Mouse (Mus musculus) intestine, embryonic 14.5 days (tissue): ENCODE measurements around the gene Timeless. TPM values are rescaled to one million over a fixed set of nuclear protein-coding genes. Genes with fewer than 3 reads are reported as not detected.

Source experiments
- ATAC-seq: fragments of 200-750 bp; cut with Nextera tagmentation; replicated peaks from 2 replicates; pipeline ENCODE4 v1.8.0; 2017; ENCODE audit warnings: low read depth, moderate number of reproducible peaks, moderate TSS enrichment, moderate library complexity; ENCODE audit not compliant: low FRiP score, low TSS enrichment
- DNase-seq: peaks from one replicate; pipeline ENCODE4 v3.0.0-alpha.2; 2018; ENCODE audit warnings: low spot score
- H3K27ac ChIP-seq: fragments of 300-500 bp; sonication (generic); 2 replicates; pipeline ENCODE4 v1.5.1; 2014; ENCODE audit warnings: low read depth, mild to moderate bottlenecking, control low read depth
- H3K27me3 ChIP-seq: fragments of 300-500 bp; sonication (generic); replicated peaks from 2 replicates; pipeline ENCODE4 v1.6.1; 2014; ENCODE audit warnings: low read length, control low read depth; ENCODE audit not compliant: control insufficient read depth, insufficient read depth
- H3K36me3 ChIP-seq: fragments of 300-500 bp; sonication (generic); 2 replicates; pipeline ENCODE4 v1.6.1; 2014; ENCODE audit warnings: low read length, control low read depth; ENCODE audit not compliant: control insufficient read depth, insufficient read depth
- H3K4me1 ChIP-seq: fragments of 300-500 bp; sonication (generic); replicated peaks from 2 replicates; pipeline ENCODE4 v1.6.1; 2014; ENCODE audit warnings: low read length, control low read depth, mixed read lengths; ENCODE audit not compliant: control insufficient read depth, insufficient read depth
- H3K4me2 ChIP-seq: fragments of 300-500 bp; sonication (generic); 2 replicates; pipeline ENCODE4 v1.6.1; 2014; ENCODE audit warnings: low read length
- H3K4me3 ChIP-seq: fragments of 300-500 bp; sonication (generic); 2 replicates; pipeline ENCODE4 v1.5.1; 2014; ENCODE audit warnings: low read depth, low read length, control low read depth, mixed read lengths
- H3K9ac ChIP-seq: fragments of 300-500 bp; sonication (generic); 2 replicates; pipeline ENCODE4 v1.6.1; 2014; ENCODE audit warnings: mild to moderate bottlenecking, low read length
- H3K9me3 ChIP-seq: fragments of 300-500 bp; sonication (generic); 2 replicates; pipeline ENCODE4 v1.6.1; 2016; ENCODE audit warnings: low read length, control low read depth; ENCODE audit not compliant: control insufficient read depth
- WGBS: fragments of 180-500 bp; shearing (Covaris S2); extraction: QIAGEN DNeasy Blood & Tissue Kit; methylation state at CpG from one replicate; pipeline ENCODE4 v1.1.7; 2014; 5-methylcytosine and 5-hydroxymethylcytosine counted together
- polyA plus RNA-seq: library from polyadenylated mRNA; unstranded; fragments of >200 nt; fragmentation: Nextera tagmentation; extraction: Ambion mirVana; gene quantifications from 2 replicates; pipeline ENCODE4 v1.2.1, GENCODE M21; 2014

Gene Timeless
- polyA plus RNA-seq, 1 experiment from 2014 or later: 59.5 TPM

- no peak overlapping the region for H3K4me3 ChIP-seq
- H3K9me3 ChIP-seq: no peaks in the 10 kb centered on the region
- H3K36me3 ChIP-seq: peaks cover 44% of the 10 kb centered on the region
- no peaks in the 10 kb centered on the region; the same call in 1 of the 2 replicates for H3K4me1 ChIP-seq
- DNase-seq: no peak
- no peaks in the 10 kb centered on the region for H3K27me3 ChIP-seq
- 83% methylated on average over 15 of the region's 15 CpGs for WGBS
- H3K4me2 ChIP-seq: no peak overlapping the region
- H3K9ac ChIP-seq: no peak overlapping the region
- no peak overlapping the region for H3K27ac ChIP-seq
- ATAC-seq: no peak
Measured at GRCm38 (mm10) chr10:128237807-128238480, 6.1 kb downstream of the Timeless start.

- 93% methylated on average over 4 of the region's 4 CpGs for WGBS
- Histone ChIP-seq H3K36me3 (peaks cover 53% of the 10 kb centered on the region), H3K4me2 (no peak overlapping the region), H3K9ac (no peak overlapping the region), H3K9me3 (no peaks in the 10 kb centered on the region), H3K4me1 (no peaks in the 10 kb centered on the region), H3K27ac (no peak overlapping the region), H3K27me3 (no peaks in the 10 kb centered on the region), H3K4me3 (no peak overlapping the region)
- DNase-seq: no peak
- no peak for ATAC-seq
Measured at GRCm38 (mm10) chr10:128239140-128239539, 7.3 kb downstream of the Timeless start.

- H3K36me3 ChIP-seq: peaks cover 55% of the 10 kb centered on the region
- H3K9me3 ChIP-seq: no peaks in the 10 kb centered on the region
- DNase-seq (no peak), ATAC-seq (no peak)
- no peaks in the 10 kb centered on the region for H3K27me3 ChIP-seq
- no peaks in the 10 kb centered on the region for H3K4me1 ChIP-seq
- no peak overlapping the region for H3K27ac ChIP-seq
- 83% methylated on average over 18 of the region's 18 CpGs for WGBS
- H3K9ac ChIP-seq: no peak overlapping the region
- no peak overlapping the region for H3K4me2 ChIP-seq
- no peak overlapping the region for H3K4me3 ChIP-seq
Measured at GRCm38 (mm10) chr10:128240131-128240530, 8.3 kb downstream of the Timeless start.

- DNase-seq (no peak), ATAC-seq (no peak)
- no peak overlapping the region for H3K4me3 ChIP-seq
- 97% methylated on average over 8 of the region's 8 CpGs for WGBS
- peaks cover 86% of the 10 kb centered on the region for H3K36me3 ChIP-seq
- no peaks in the 10 kb centered on the region for H3K4me1 ChIP-seq
- no peak overlapping the region for H3K4me2 ChIP-seq
- H3K9me3 ChIP-seq: no peaks in the 10 kb centered on the region
- no peaks in the 10 kb centered on the region for H3K27me3 ChIP-seq
- no peak overlapping the region for H3K27ac ChIP-seq
- no peak overlapping the region for H3K9ac ChIP-seq
Measured at GRCm38 (mm10) chr10:128243252-128243651, 11.4 kb downstream of the Timeless start.

GRCm38 (mm10) chr10:128244121-128244520 is 12.3 kb downstream of the Timeless start:
- peaks cover 91% of the 10 kb centered on the region for H3K36me3 ChIP-seq
- 97% methylated on average over 15 of the region's 15 CpGs for WGBS

GRCm38 (mm10) chr10:128247020-128247732 is 15.3 kb downstream of the Timeless start:
- H3K4me1 ChIP-seq: no peaks in the 10 kb centered on the region
- no peak overlapping the region for H3K4me2 ChIP-seq
- no peak for ATAC-seq
- peaks cover 97% of the 10 kb centered on the region for H3K36me3 ChIP-seq
- no peak overlapping the region for H3K4me3 ChIP-seq
- H3K27ac ChIP-seq: no peak overlapping the region
- WGBS: 85% methylated on average over 17 of the region's 17 CpGs
- no peaks in the 10 kb centered on the region for H3K27me3 ChIP-seq
- no peaks in the 10 kb centered on the region for H3K9me3 ChIP-seq
- DNase-seq: no peak
- H3K9ac ChIP-seq: no peak overlapping the region

More at GRCm38 (mm10) chr10:128244121-128244520, 12.3 kb downstream of the Timeless start:
- Histone ChIP-seq H3K4me2 (no peak overlapping the region), H3K9me3 (no peaks in the 10 kb centered on the region), H3K27ac (no peak overlapping the region), H3K4me3 (no peak overlapping the region), H3K27me3 (no peaks in the 10 kb centered on the region), H3K4me1 (no peaks in the 10 kb centered on the region), H3K9ac (no peak overlapping the region)
- ATAC-seq: no peak
- DNase-seq: no peak

- Histone ChIP-seq H3K27ac (no peak overlapping the region), H3K4me2 (no peak overlapping the region), H3K4me3 (no peak overlapping the region), H3K36me3 (peaks cover 74% of the 10 kb centered on the region), H3K9ac (no peak overlapping the region), H3K27me3 (no peaks in the 10 kb centered on the region), H3K4me1 (no peaks in the 10 kb centered on the region), H3K9me3 (no peaks in the 10 kb centered on the region)
- no peak for DNase-seq
- 92% methylated on average over 13 of the region's 13 CpGs for WGBS
- ATAC-seq: no peak
Measured at GRCm38 (mm10) chr10:128250565-128250964, 18.7 kb downstream of the Timeless start.

- H3K27ac ChIP-seq: no peak within 1 kb of the TSS
- ATAC-seq (no peak), DNase-seq (no peak)
- H3K4me1 ChIP-seq: no peaks in the 10 kb centered on the region
- no peak within 1 kb of the TSS for H3K4me3 ChIP-seq
- no peak within 1 kb of the TSS for H3K4me2 ChIP-seq
- no peak within 1 kb of the TSS for H3K9ac ChIP-seq
- no peaks in the 10 kb centered on the region for H3K9me3 ChIP-seq
- 82% methylated on average over 4 of the region's 4 CpGs for WGBS
- peaks cover 43% of the 10 kb centered on the region for H3K36me3 ChIP-seq
- H3K27me3 ChIP-seq: no peaks in the 10 kb centered on the region
Measured at GRCm38 (mm10) chr10:128253677-128254255, 21.9 kb downstream of the Timeless start, which contains the start of gene Apon. Apon (plus strand) TSS chr10:128254096.
